Mouse (Mus musculus): ENCODE data around the gene Hcn2. TPM values are rescaled to one million over a fixed set of nuclear protein-coding genes. Genes with fewer than 3 reads are reported as not detected.

Hcn2 gene
- total and polyA plus RNA-seq, 3 experiments, result 0.21 to 2.2 (median 0.44) TPM

DNA sequence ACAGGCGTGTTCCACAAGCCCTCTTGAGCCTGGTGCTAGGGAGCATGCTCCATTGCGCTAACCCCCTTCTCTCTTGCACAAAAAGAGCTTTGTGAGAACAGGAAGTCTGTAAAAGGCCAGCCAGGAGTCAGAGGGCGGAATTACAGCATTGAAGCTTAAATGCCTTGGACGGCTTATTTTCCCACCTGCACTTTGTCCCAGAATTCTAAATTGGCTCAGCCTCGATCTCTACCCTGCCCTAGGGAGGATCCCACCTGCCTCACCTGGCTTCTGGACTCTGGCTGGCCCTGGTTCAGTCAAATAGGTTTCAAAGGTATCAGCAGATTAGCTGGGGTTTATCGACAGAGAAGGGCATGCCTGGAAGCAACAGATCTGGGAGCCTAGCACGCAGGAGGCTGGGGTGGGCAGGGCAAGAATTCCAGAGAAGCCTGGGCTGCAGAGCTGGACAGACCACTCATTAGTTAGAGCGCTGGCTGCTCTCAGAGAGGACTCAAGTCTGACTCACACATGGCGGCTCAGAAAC lies 20.2 kb upstream of the Hcn2 start:
- H3K9me3 ChIP-seq (replicated peaks; ENCODE audit: low read length), result peaks cover 6% of the 10 kb centered on the region
- H3K27me3 ChIP-seq (replicated peaks), result no peaks in the 10 kb centered on the region
- no peak overlapping the region for H3K9ac ChIP-seq (ENCODE audit: insufficient read depth, low read depth)
- TF ChIP-seq CHD1 (IDR thresholded peaks at IDR 0.05; ENCODE audit: low read depth, low read length), result no peak
- TF ChIP-seq MAFK (IDR thresholded peaks at IDR 0.05; ENCODE audit: insufficient replicate concordance, low read length), result no peak
- no peak for TF ChIP-seq ZNF384 (IDR thresholded peaks at IDR 0.05; ENCODE audit: low read depth, low read length)
- no peak for TF ChIP-seq TCF12 (IDR thresholded peaks at IDR 0.05; ENCODE audit: low read depth, low read length)
- DNase-seq (ENCODE audit: extremely low read depth), result no peak
- no peaks in the 10 kb centered on the region for H3K79me2 ChIP-seq (replicated peaks; ENCODE audit: control insufficient read depth, extremely low read depth, insufficient read depth, poor library complexity, severe bottlenecking)
- H3K4me3 ChIP-seq (replicated peaks in 1 of 3; ENCODE audit: low read depth in 2 of 3, low read length in 2 of 3, poor library complexity in 1 of 3), result no peak overlapping the region
- dilution Hi-C loops (cut with MboI; ENCODE audit: extremely low pct_ligation_motif_present, extremely low pct_unique_long_range_greater_than_20kb, low sequenced_read_pairs) (no loop called here), in situ Hi-C loops (cut with MboI; ENCODE audit: low pct_ligation_motif_present, low pct_unique_long_range_greater_than_20kb, low sequenced_read_pairs) (no loop called here)
- H3K4me2 ChIP-seq (ENCODE audit: insufficient read depth, low read depth, poor library complexity, severe bottlenecking), result no peak overlapping the region
- peaks cover 0 to 9% of the 10 kb centered on the region in 2 experiments for H3K36me3 ChIP-seq (replicated peaks in 1 of 2; ENCODE audit: control insufficient read depth in 1 of 2, insufficient read depth in 1 of 2, low read length in 1 of 2)
- H3K27ac ChIP-seq (ENCODE audit: insufficient read depth, low read depth), result no peak overlapping the region
- peaks cover 0 to 3% of the 10 kb centered on the region in 2 experiments; a peak in 1 of 4 replicates for H3K4me1 ChIP-seq (ENCODE audit: control insufficient read depth in 1 of 2, insufficient read depth in 2 of 2)

DNA sequence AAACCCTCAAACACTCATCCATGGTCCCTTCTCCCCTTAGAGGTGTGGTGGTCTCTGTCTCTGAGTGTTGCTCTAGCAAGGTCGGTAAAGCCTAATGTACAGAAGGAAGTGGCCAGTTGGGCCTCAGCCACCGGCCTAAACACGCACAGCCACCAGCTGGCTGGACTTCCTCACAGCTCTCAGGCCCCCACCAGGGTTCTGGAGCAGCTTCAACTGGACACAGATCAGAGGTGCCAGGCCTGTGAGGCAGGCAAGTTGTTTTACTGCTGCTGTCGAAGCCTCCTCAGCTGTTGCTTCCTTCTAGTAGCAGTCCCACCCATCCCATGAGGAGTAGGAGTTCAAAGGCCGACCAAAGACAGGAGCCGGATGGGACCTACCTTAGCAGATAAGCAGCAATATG lies 18.5 kb upstream of the Hcn2 start:
- in situ Hi-C loops (cut with MboI; ENCODE audit: low pct_ligation_motif_present, low pct_unique_long_range_greater_than_20kb, low sequenced_read_pairs), result no loop called here
- Histone ChIP-seq H3K79me2 (replicated peaks; ENCODE audit: control insufficient read depth, extremely low read depth, insufficient read depth, poor library complexity, severe bottlenecking) (no peaks in the 10 kb centered on the region), H3K27ac (ENCODE audit: insufficient read depth, low read depth) (no peak overlapping the region), H3K36me3 (replicated peaks in 1 of 2; ENCODE audit: control insufficient read depth in 1 of 2, insufficient read depth in 1 of 2, low read length in 1 of 2) (peaks cover 0 to 2% of the 10 kb centered on the region in 2 experiments), H3K4me2 (ENCODE audit: insufficient read depth, low read depth, poor library complexity, severe bottlenecking) (no peak overlapping the region), H3K4me3 (replicated peaks in 1 of 3; ENCODE audit: low read depth in 2 of 3, low read length in 2 of 3, poor library complexity in 1 of 3) (no peak overlapping the region), H3K9ac (ENCODE audit: insufficient read depth, low read depth) (no peak overlapping the region), H3K27me3 (replicated peaks) (no peaks in the 10 kb centered on the region), H3K4me1 (ENCODE audit: control insufficient read depth in 1 of 2, insufficient read depth in 2 of 2) (peaks cover 0 to 3% of the 10 kb centered on the region in 2 experiments; a peak in 1 of 4 replicates), H3K9me3 (replicated peaks; ENCODE audit: low read length) (no peaks in the 10 kb centered on the region)
- no peak for DNase-seq (ENCODE audit: extremely low read depth)
- dilution Hi-C loops (cut with MboI; ENCODE audit: extremely low pct_ligation_motif_present, extremely low pct_unique_long_range_greater_than_20kb, low sequenced_read_pairs), result no loop called here
- TF ChIP-seq TBP (conservative IDR thresholded peaks at IDR 0.05; ENCODE audit: low read depth, low read length) (no peak), TCF12 (IDR thresholded peaks at IDR 0.05; ENCODE audit: low read depth, low read length) (no peak), MAX (IDR thresholded peaks at IDR 0.05; ENCODE audit: low read length) (no peak), PAX5 (IDR thresholded peaks at IDR 0.05; ENCODE audit: low read length) (no peak), HCFC1 (IDR thresholded peaks at IDR 0.05; ENCODE audit: low read depth, low read length) (no peak), IRF4 (IDR thresholded peaks at IDR 0.05; ENCODE audit: low read depth, low read length) (no peak), GABPA (IDR thresholded peaks at IDR 0.05; ENCODE audit: insufficient replicate concordance, low read depth, low read length) (no peak), MYC (IDR thresholded peaks at IDR 0.05; ENCODE audit: low read depth, low read length) (no peak), EP300 (IDR thresholded peaks at IDR 0.05; ENCODE audit: low read length) (no peak), CHD2 (IDR thresholded peaks at IDR 0.05; ENCODE audit: low read length) (no peak), RAD21 (IDR thresholded peaks at IDR 0.05; ENCODE audit: low read depth, low read length) (no peak)

DNA sequence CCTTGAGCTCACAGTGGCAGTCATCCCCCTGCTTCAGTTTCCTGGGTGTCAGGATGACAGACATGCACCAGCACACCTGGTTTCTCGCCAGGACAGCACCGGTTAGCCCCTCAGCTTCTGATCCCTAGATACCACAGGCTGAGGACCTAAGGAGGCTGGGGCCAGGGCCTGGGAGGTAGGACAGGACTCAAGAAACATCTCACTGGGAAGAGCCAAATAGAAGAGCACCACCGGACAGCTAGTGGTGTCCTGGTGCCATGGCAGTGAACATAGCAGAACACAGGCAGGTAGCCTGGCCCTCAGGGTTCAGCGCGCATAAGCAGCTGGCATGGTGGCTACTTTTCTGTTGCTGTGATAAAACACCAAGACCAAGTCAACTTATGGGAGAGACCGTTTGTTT lies 18.0 kb upstream of the Hcn2 start:
- no peaks in the 10 kb centered on the region for H3K9me3 ChIP-seq (replicated peaks; ENCODE audit: low read length)
- no peaks in the 10 kb centered on the region for H3K79me2 ChIP-seq (replicated peaks; ENCODE audit: control insufficient read depth, extremely low read depth, insufficient read depth, poor library complexity, severe bottlenecking)
- H3K4me2 ChIP-seq (ENCODE audit: insufficient read depth, low read depth, poor library complexity, severe bottlenecking), result no peak overlapping the region
- H3K9ac ChIP-seq (ENCODE audit: insufficient read depth, low read depth), result no peak overlapping the region
- H3K27me3 ChIP-seq (replicated peaks), result no peaks in the 10 kb centered on the region
- DNase-seq (ENCODE audit: extremely low read depth), result no peak
- H3K4me1 ChIP-seq (ENCODE audit: control insufficient read depth in 1 of 2, insufficient read depth in 2 of 2), result peaks cover 0 to 4% of the 10 kb centered on the region in 2 experiments; a peak in 1 of 4 replicates
- H3K4me3 ChIP-seq (replicated peaks in 1 of 3; ENCODE audit: low read depth in 2 of 3, low read length in 2 of 3, poor library complexity in 1 of 3), result no peak overlapping the region
- H3K36me3 ChIP-seq (replicated peaks in 1 of 2; ENCODE audit: control insufficient read depth in 1 of 2, insufficient read depth in 1 of 2, low read length in 1 of 2), result peaks cover 0 to 2% of the 10 kb centered on the region in 2 experiments
- dilution Hi-C loops (cut with MboI; ENCODE audit: extremely low pct_ligation_motif_present, extremely low pct_unique_long_range_greater_than_20kb, low sequenced_read_pairs), result no loop called here
- in situ Hi-C loops (cut with MboI; ENCODE audit: low pct_ligation_motif_present, low pct_unique_long_range_greater_than_20kb, low sequenced_read_pairs), result no loop called here
- no peak overlapping the region for H3K27ac ChIP-seq (ENCODE audit: insufficient read depth, low read depth)
- no peak for TF ChIP-seq TBP (conservative IDR thresholded peaks at IDR 0.05; ENCODE audit: low read depth, low read length)
- TF ChIP-seq SMC3 (IDR thresholded peaks at IDR 0.05; ENCODE audit: low read depth, low read length), result no peak
- TF ChIP-seq GABPA (IDR thresholded peaks at IDR 0.05; ENCODE audit: insufficient replicate concordance, low read depth, low read length), result no peak
- no peak for TF ChIP-seq MAX (IDR thresholded peaks at IDR 0.05; ENCODE audit: low read length)
- no peak for TF ChIP-seq JUND (conservative IDR thresholded peaks at IDR 0.05; ENCODE audit: low read depth, low read length)
- TF ChIP-seq SIN3A (IDR thresholded peaks at IDR 0.05; ENCODE audit: low read length), result no peak
- no peak for TF ChIP-seq KAT2A (IDR thresholded peaks at IDR 0.05; ENCODE audit: insufficient replicate concordance, low read length)
- TF ChIP-seq MEF2A (IDR thresholded peaks at IDR 0.05; ENCODE audit: borderline replicate concordance, low read depth, low read length), result no peak
- no peak for TF ChIP-seq TCF12 (IDR thresholded peaks at IDR 0.05; ENCODE audit: low read depth, low read length)
- no peak for TF ChIP-seq ZNF384 (IDR thresholded peaks at IDR 0.05; ENCODE audit: low read depth, low read length)
- no peak for TF ChIP-seq ZMIZ1 (IDR thresholded peaks at IDR 0.05; ENCODE audit: low read depth, low read length)
- TF ChIP-seq RAD21 (IDR thresholded peaks at IDR 0.05; ENCODE audit: low read depth, low read length), result no peak
- no peak for TF ChIP-seq JUN (IDR thresholded peaks at IDR 0.05; ENCODE audit: insufficient read depth, low read depth, low read length)

All from CH12.LX (cell line).